Mouse (Mus musculus) megakaryocyte-erythroid progenitor cell, adult 5-6 weeks (primary cell): ENCODE measurements at regions not wholly inside any gene's neighbourhood (a gene's known extent, or its start where the extent isn't known, plus 50 kb on each side); places are given as distances from the start of the nearest gene placed in this dataset.

Experiments used
- ATAC-seq: replicated peaks from 2 replicates; pipeline ENCODE4 v1.8.0; 2016; ENCODE audit warnings: mild to moderate bottlenecking, inconsistent platforms; ENCODE audit not compliant: severe bottlenecking, poor library complexity, low FRiP score, low TSS enrichment

GRCm38 (mm10) chr8:7691355-7691996 lies 969.6 kb downstream of the Efnb2 start:
- ATAC-seq = no peak

- no peak for ATAC-seq
Measured at GRCm38 (mm10) chr8:7653804-7654203, 1007.2 kb downstream of the Efnb2 start.
